Mouse (Mus musculus) stomach, postnatal 0 days (tissue): ENCODE results near the gene Nprl3. TPM values are rescaled to one million over a fixed set of nuclear protein-coding genes. Genes with fewer than 3 reads are reported as not detected.

Experiments used
- ATAC-seq: fragments of 200-750 bp; cut with Nextera tagmentation; 2 replicates; pipeline ENCODE4 v1.8.0; 2017; ENCODE audit not compliant: low FRiP score, low TSS enrichment
- DNase-seq: peaks from one replicate; pipeline ENCODE4 v3.0.0-alpha.2; 2016; ENCODE audit warnings: low spot score
- H3K27ac ChIP-seq: fragments of 300-500 bp; sonication (generic); replicated peaks from 2 replicates; pipeline ENCODE4 v1.5.1; 2014; ENCODE audit warnings: mild to moderate bottlenecking, control low read depth
- H3K27me3 ChIP-seq: fragments of 300-500 bp; sonication (generic); 2 replicates; pipeline ENCODE4 v1.6.1; 2014; ENCODE audit warnings: low read length; ENCODE audit not compliant: control insufficient read depth, insufficient read depth
- H3K36me3 ChIP-seq: fragments of 300-500 bp; sonication (generic); 2 replicates; pipeline ENCODE4 v1.6.1; 2014; ENCODE audit warnings: low read length, mixed read lengths; ENCODE audit not compliant: control insufficient read depth, insufficient read depth
- H3K4me1 ChIP-seq: fragments of 300-500 bp; sonication (generic); replicated peaks from 2 replicates; pipeline ENCODE4 v1.6.1; 2014; ENCODE audit warnings: antibody characterized with exemption; ENCODE audit not compliant: control insufficient read depth, insufficient read depth
- H3K4me2 ChIP-seq: fragments of 300-500 bp; sonication (generic); replicated peaks from 2 replicates; pipeline ENCODE4 v1.6.1; 2014; ENCODE audit warnings: low read depth, mild to moderate bottlenecking, control low read depth, moderate library complexity
- H3K4me3 ChIP-seq: fragments of 300-500 bp; sonication (generic); 2 replicates; pipeline ENCODE4 v1.5.1; 2014; ENCODE audit warnings: low read depth, low read length, control low read depth
- H3K9ac ChIP-seq: fragments of 300-500 bp; sonication (generic); 2 replicates; pipeline ENCODE4 v1.6.1; 2014; ENCODE audit warnings: mild to moderate bottlenecking, low read length, control low read depth, mixed read lengths
- H3K9me3 ChIP-seq: fragments of 300-500 bp; sonication (generic); 2 replicates; pipeline ENCODE4 v1.6.1; 2016; ENCODE audit warnings: low read length; ENCODE audit not compliant: control insufficient read depth
- CTCF ChIP-seq: IDR thresholded peaks from 2 replicates; pipeline ENCODE4 v1.5.1; 2016; ENCODE audit warnings: antibody characterized with exemption, low read depth, mild to moderate bottlenecking, moderate library complexity
- EP300 ChIP-seq: optimal IDR thresholded peaks from 2 replicates; pipeline ENCODE3; 2016; ENCODE audit warnings: antibody characterized with exemption
- WGBS: fragments of 180-500 bp; shearing (Covaris S2); extraction: QIAGEN DNeasy Blood & Tissue Kit; methylation state at CpG from one replicate; pipeline ENCODE4 v1.1.7; 2014; 5-methylcytosine and 5-hydroxymethylcytosine counted together
- polyA plus RNA-seq: library from polyadenylated mRNA; unstranded; fragments of >200 nt; fragmentation: Nextera tagmentation; extraction: Ambion mirVana; gene quantifications from 2 replicates; pipeline ENCODE4 v1.2.1, GENCODE M21; 2015

Gene Nprl3
- polyA plus RNA-seq, 1 experiment from 2014 or later: 28.2 TPM

DNA sequence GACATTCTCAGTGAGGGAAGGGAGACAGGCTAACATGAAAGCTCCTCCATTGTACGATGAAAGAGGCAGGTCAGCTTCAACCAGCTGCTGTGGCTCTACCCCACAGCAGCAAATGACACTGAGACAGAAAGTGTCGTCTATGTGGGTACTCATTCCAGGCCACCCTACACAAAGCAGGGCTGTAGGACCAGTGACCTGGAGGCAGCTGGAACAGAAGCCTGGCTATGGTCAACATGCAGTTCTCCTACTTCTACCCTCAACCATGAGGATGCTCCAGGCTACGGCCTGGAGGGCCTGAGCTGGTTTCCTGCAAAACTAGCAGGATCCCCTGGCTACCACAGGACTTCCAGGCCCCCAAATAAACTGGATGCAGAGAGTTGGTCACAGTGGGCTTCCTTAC is 10.9 kb downstream of the Nprl3 start:
- Histone ChIP-seq H3K36me3 (peaks cover 6% of the 10 kb centered on the region; the same call in 1 of the 2 replicates), H3K4me2 (no peak overlapping the region), H3K4me3 (no peak overlapping the region), H3K9me3 (no peaks in the 10 kb centered on the region), H3K27ac (no peak overlapping the region), H3K4me1 (no peaks in the 10 kb centered on the region), H3K9ac (no peak overlapping the region), H3K27me3 (no peaks in the 10 kb centered on the region)
- DNase-seq (no peak), ATAC-seq (no peak)
- TF ChIP-seq CTCF: no peak
- TF ChIP-seq EP300: no peak
- WGBS: 91% methylated on average over 3 of the region's 3 CpGs

- peaks cover 6% of the 10 kb centered on the region; the same call in 1 of the 2 replicates for H3K36me3 ChIP-seq
- H3K9ac ChIP-seq: no peak overlapping the region
- DNase-seq: no peak
- H3K4me3 ChIP-seq: no peak overlapping the region
- H3K9me3 ChIP-seq: no peaks in the 10 kb centered on the region
- H3K27ac ChIP-seq: no peak overlapping the region
- no peaks in the 10 kb centered on the region for H3K4me1 ChIP-seq
- WGBS: 94% methylated on average over 1 of the region's 1 CpGs
- TF ChIP-seq CTCF: no peak
- TF ChIP-seq EP300: no peak
- H3K4me2 ChIP-seq: no peak overlapping the region
- ATAC-seq: no peak
- no peaks in the 10 kb centered on the region for H3K27me3 ChIP-seq
Measured at GRCm38 (mm10) chr11:32256146-32256545, 11.4 kb downstream of the Nprl3 start.

DNA sequence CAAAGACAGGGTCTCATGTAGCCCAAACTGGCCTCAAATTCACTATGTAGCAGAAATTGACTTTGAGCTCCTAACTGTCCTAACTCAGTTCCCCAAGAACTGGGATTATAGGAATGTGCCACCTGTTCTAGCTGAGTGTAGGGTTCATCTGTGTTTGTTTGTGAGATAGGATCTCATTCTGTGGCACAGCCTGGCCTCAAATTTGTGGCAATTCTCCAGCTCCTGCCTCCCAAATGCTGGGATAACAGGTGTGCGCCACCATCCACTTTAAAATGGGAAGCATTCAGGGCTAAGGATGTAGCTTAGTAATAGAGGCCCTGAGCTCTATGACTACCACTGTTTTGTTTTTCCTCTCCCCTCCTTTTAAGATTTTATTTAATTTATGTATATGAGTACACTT is 14.4 kb downstream of the Nprl3 start:
- peaks cover 3% of the 10 kb centered on the region; the same call in 1 of the 2 replicates for H3K36me3 ChIP-seq
- H3K4me2 ChIP-seq: no peak overlapping the region
- 95% methylated on average over 1 of the region's 1 CpGs for WGBS

GRCm38 (mm10) chr11:32250880-32251763 is 16.4 kb downstream of the Nprl3 start:
- Histone ChIP-seq H3K4me3 (no peak overlapping the region), H3K36me3 (peaks cover 8% of the 10 kb centered on the region), H3K4me1 (no peaks in the 10 kb centered on the region; the same call in 1 of the 2 replicates), H3K9me3 (no peaks in the 10 kb centered on the region), H3K4me2 (no peak overlapping the region), H3K27me3 (no peaks in the 10 kb centered on the region), H3K9ac (no peak overlapping the region), H3K27ac (no peak overlapping the region)
- TF ChIP-seq EP300 (no peak), CTCF (no peak)
- DNase-seq (peak; percentile 42), ATAC-seq (peak; percentile 94)
- WGBS: 83% methylated on average over 8 of the region's 8 CpGs

More for the DNA sequence above, 14.4 kb downstream of the Nprl3 start:
- ATAC-seq (no peak), DNase-seq (no peak)
- H3K4me1 ChIP-seq: no peaks in the 10 kb centered on the region; the same call in 1 of the 2 replicates
- H3K4me3 ChIP-seq: no peak overlapping the region
- no peaks in the 10 kb centered on the region for H3K27me3 ChIP-seq
- H3K27ac ChIP-seq: no peak overlapping the region
- TF ChIP-seq EP300: no peak
- TF ChIP-seq CTCF: no peak
- H3K9ac ChIP-seq: no peak overlapping the region
- no peaks in the 10 kb centered on the region for H3K9me3 ChIP-seq

GRCm38 (mm10) chr11:32248350-32248749 is 19.2 kb downstream of the Nprl3 start:
- H3K27ac ChIP-seq: no peak overlapping the region
- WGBS: 72% methylated on average over 3 of the region's 3 CpGs
- peaks cover 13% of the 10 kb centered on the region for H3K36me3 ChIP-seq
- no peaks in the 10 kb centered on the region; the same call in 1 of the 2 replicates for H3K4me1 ChIP-seq
- H3K9me3 ChIP-seq: no peaks in the 10 kb centered on the region
- H3K4me3 ChIP-seq: no peak overlapping the region
- H3K9ac ChIP-seq: no peak overlapping the region
- DNase-seq (no peak), ATAC-seq (no peak)
- no peak for TF ChIP-seq EP300
- no peak for TF ChIP-seq CTCF
- H3K27me3 ChIP-seq: no peaks in the 10 kb centered on the region
- no peak overlapping the region for H3K4me2 ChIP-seq

DNA sequence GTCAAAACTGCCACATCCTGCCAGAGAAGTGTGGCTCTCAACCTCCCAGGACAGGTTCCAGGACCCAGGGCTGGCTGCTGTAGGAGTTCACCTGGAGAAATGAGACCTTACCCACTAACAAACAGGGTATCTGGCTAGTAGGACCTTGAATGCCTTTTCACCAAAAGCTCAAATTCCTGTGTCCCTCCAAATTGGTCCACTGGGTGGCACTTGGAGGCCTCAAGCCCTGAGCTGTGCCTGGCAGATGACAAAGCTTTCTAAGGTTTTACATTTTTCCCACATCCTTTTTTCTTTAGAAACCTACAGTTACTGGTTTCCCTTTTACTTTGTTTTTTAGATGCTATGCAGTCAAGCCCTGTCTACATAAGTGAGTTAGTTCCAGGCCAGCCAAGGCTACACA is 20.4 kb downstream of the Nprl3 start:
- H3K27me3 ChIP-seq: no peaks in the 10 kb centered on the region
- TF ChIP-seq EP300 (no peak), CTCF (peak; percentile 52)
- H3K27ac ChIP-seq: no peak overlapping the region
- ATAC-seq (no peak), DNase-seq (no peak)
- no peak overlapping the region for H3K4me3 ChIP-seq
- H3K9ac ChIP-seq: no peak overlapping the region
- H3K4me1 ChIP-seq: no peaks in the 10 kb centered on the region; the same call in 1 of the 2 replicates
- H3K36me3 ChIP-seq: peaks cover 13% of the 10 kb centered on the region
- H3K4me2 ChIP-seq: no peak overlapping the region
- no peaks in the 10 kb centered on the region for H3K9me3 ChIP-seq
